28 mouse cellular contexts compared by ENCODE assay signal in the genomic region with DNA sequence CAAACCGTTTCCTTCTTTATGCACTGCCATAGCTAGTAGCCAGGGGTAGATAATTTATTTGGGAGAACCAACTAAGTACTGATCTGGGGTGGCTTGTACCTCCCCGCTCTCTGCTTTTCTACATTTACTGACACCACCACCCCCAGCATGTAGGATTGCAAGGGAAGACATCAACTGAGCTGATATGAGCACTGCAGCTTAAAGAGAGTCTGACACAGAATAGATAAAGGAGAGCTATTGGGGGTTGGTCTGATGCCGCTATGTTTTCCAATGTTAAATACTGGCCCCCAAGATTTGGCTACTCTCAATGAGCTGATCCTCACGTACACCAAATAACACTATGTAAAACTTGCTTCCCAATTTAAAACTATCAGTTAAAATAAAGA.
DNase-seq lines count a peak whose midpoint lies in the region; ATAC-seq and TF ChIP-seq lines count a peak whose summit lies in the region.
"Had no signal": no experiment of that assay in that cellular context is flagged by ENCODE, and none has a peak within 500 bp of the region (broad histone marks: within the 10 kb centered on the region; RNA-seq: fewer than 3 reads in every experiment).

No protein-coding gene starts in this region.

- H3K36me3 ChIP-seq in heart, embryonic 12.5 days, result no peaks in the 10 kb centered on the region
- no peaks in the 10 kb centered on the region for H3K36me3 ChIP-seq in heart, adult 2 months (ENCODE audit: control insufficient read depth, insufficient read depth, low read length)
- H3K36me3 ChIP-seq in liver, embryonic 15.5 days (replicated peaks), result no peaks in the 10 kb centered on the region
- H3K36me3 ChIP-seq: embryonic facial prominence, embryonic 13.5 days; hindbrain, embryonic 15.5 days; midbrain, embryonic 13.5 days; neural tube, embryonic 12.5 days had no signal

- no peak overlapping the region for H3K9ac ChIP-seq in heart, embryonic 12.5 days
- no peak overlapping the region for H3K9ac ChIP-seq in heart, adult 2 months (ENCODE audit: low read depth, low read length)
- H3K9ac ChIP-seq in liver, embryonic 15.5 days, result no peak overlapping the region; the same call in 1 of the 2 replicates
- H3K9ac ChIP-seq: embryonic facial prominence, embryonic 13.5 days; hindbrain, embryonic 15.5 days; midbrain, embryonic 13.5 days; neural tube, embryonic 12.5 days had no signal

- peaks cover 15% of the 10 kb centered on the region for H3K4me1 ChIP-seq in heart, embryonic 12.5 days (replicated peaks)
- no peaks in the 10 kb centered on the region; the same call in 1 of the 2 replicates for H3K4me1 ChIP-seq in heart, adult 2 months (ENCODE audit: control insufficient read depth, insufficient read depth, low read length)
- H3K4me1 ChIP-seq in liver, embryonic 15.5 days (replicated peaks), result peaks cover 34% of the 10 kb centered on the region
- H3K4me1 ChIP-seq: embryonic facial prominence, embryonic 13.5 days; hindbrain, embryonic 15.5 days; midbrain, embryonic 13.5 days; neural tube, embryonic 12.5 days had no signal

- H3K79me2 ChIP-seq in heart, adult 2 months (replicated peaks; ENCODE audit: control insufficient read depth, insufficient read depth, low read length), result no peaks in the 10 kb centered on the region

- intact Hi-C loops in heart, adult 2 months (cut with DNase I), result no loop called here

- no peaks in the 10 kb centered on the region for H3K9me3 ChIP-seq in heart, embryonic 12.5 days (replicated peaks)
- no peaks in the 10 kb centered on the region for H3K9me3 ChIP-seq in liver, embryonic 15.5 days (replicated peaks)
- H3K9me3 ChIP-seq: embryonic facial prominence, embryonic 13.5 days; hindbrain, embryonic 15.5 days; midbrain, embryonic 13.5 days; neural tube, embryonic 12.5 days had no signal

- no peak overlapping the region for H3K27ac ChIP-seq in heart, embryonic 12.5 days (ENCODE audit: poor library complexity, severe bottlenecking)
- H3K27ac ChIP-seq in heart, adult 2 months, result no peak overlapping the region
- peak overlapping the region; percentile 53 for H3K27ac ChIP-seq in liver, embryonic 15.5 days (replicated peaks)
- H3K27ac ChIP-seq: embryonic facial prominence, embryonic 13.5 days; gastrocnemius, adult 2 months; hindbrain, embryonic 15.5 days; midbrain, embryonic 13.5 days; neural tube, embryonic 12.5 days had no signal

- peak; percentile 50; the same call in 1 of the 2 replicates for ATAC-seq in heart, embryonic 12.5 days (ENCODE audit: insufficient number of reproducible peaks, low FRiP score)
- 0 out of 2 replicates have a peak, but pooled peaks have one; percentile 39 for ATAC-seq in erythroid progenitor cell, adult 5-6 weeks (replicated peaks; ENCODE audit: low FRiP score, poor library complexity, severe bottlenecking)
- ATAC-seq in liver, embryonic 15.5 days (ENCODE audit: insufficient read depth), result peak; percentile 86
- ATAC-seq in granulocyte monocyte progenitor cell, adult 5-6 weeks (replicated peaks; ENCODE audit: poor library complexity, severe bottlenecking), result no peak
- ATAC-seq: CD4-positive, CD25-positive, alpha-beta regulatory T cell, adult 4 months; forebrain, embryonic 14.5 days; midbrain, embryonic 13.5 days; Patski had no signal

- DNase-seq in heart, adult 2 months, result no peak
- no peak for DNase-seq in c-Kit-positive CD71-positive TER-119-positive erythroid progenitor cells, embryonic 14.5 days (ENCODE audit: low spot score)
- DNase-seq in thymus, postnatal 36 days, result no peak
- DNase-seq: adrenal gland, postnatal 36 days; cerebellum, adult 18-20 months; cerebellum, postnatal 25 days; embryo, embryonic 11 days; gastrocnemius, adult 2 months; kidney, adult 8-10 months; kidney, postnatal 10 days; lung, adult 18-20 months; lung, postnatal 10 days; retina, postnatal 1 day; right cerebral cortex, postnatal 25 days; spleen, adult 18-20 months; thymus, adult 18-20 months; thymus, postnatal 4 days had no signal

- H3K4me3 ChIP-seq in heart, embryonic 12.5 days, result no peak overlapping the region
- H3K4me3 ChIP-seq in heart, adult 2 months, result no peak overlapping the region
- H3K4me3 ChIP-seq in liver, embryonic 15.5 days (replicated peaks), result no peak overlapping the region
- H3K4me3 ChIP-seq: embryonic facial prominence, embryonic 13.5 days; gastrocnemius, adult 2 months; hindbrain, embryonic 15.5 days; midbrain, embryonic 13.5 days; neural tube, embryonic 12.5 days had no signal

- TF ChIP-seq EP300 in heart, adult 2 months (IDR thresholded peaks at IDR 0.05; ENCODE audit: insufficient read depth, low read depth, low read length), result no peak

- H3K4me2 ChIP-seq in heart, embryonic 12.5 days, result no peak overlapping the region
- peak overlapping the region; percentile 27 for H3K4me2 ChIP-seq in liver, embryonic 15.5 days
- H3K4me2 ChIP-seq: embryonic facial prominence, embryonic 13.5 days; hindbrain, embryonic 15.5 days; midbrain, embryonic 13.5 days; neural tube, embryonic 12.5 days had no signal

- WGBS in heart, embryonic 12.5 days, result 55% methylated on average over 4 of the region's 4 CpGs
- WGBS in heart, adult 2 months, result 81% methylated on average over 4 of the region's 4 CpGs
- 14% methylated on average over 4 of the region's 4 CpGs for WGBS in liver, embryonic 15.5 days (ENCODE audit: insufficient replicate concordance)

- no peak for TF ChIP-seq CTCF in heart, adult 2 months (IDR thresholded peaks at IDR 0.05)

- TF ChIP-seq POLR2A in heart, adult 2 months (IDR thresholded peaks at IDR 0.05; ENCODE audit: insufficient read depth, low read depth, low read length), result no peak

- H3K27me3 ChIP-seq in heart, embryonic 12.5 days (replicated peaks), result no peaks in the 10 kb centered on the region
- H3K27me3 ChIP-seq in heart, adult 2 months (ENCODE audit: control insufficient read depth, insufficient read depth, low read length), result no peaks in the 10 kb centered on the region
- H3K27me3 ChIP-seq in liver, embryonic 15.5 days, result no peaks in the 10 kb centered on the region
- H3K27me3 ChIP-seq: embryonic facial prominence, embryonic 13.5 days; hindbrain, embryonic 15.5 days; midbrain, embryonic 13.5 days; neural tube, embryonic 12.5 days; Patski had no signal
